Mouse (Mus musculus) heart, embryonic 14.5 days (tissue): ENCODE results near the gene Hyal2. TPM values are rescaled to one million over a fixed set of nuclear protein-coding genes. Genes with fewer than 3 reads are reported as not detected.

Experiments used
- ATAC-seq: fragments of 200-750 bp; cut with Nextera tagmentation; 2 replicates; pipeline ENCODE4 v1.8.0; 2017; ENCODE audit warnings: low read depth, moderate TSS enrichment; ENCODE audit not compliant: insufficient number of reproducible peaks, insufficient read depth, low FRiP score
- H3K27ac ChIP-seq, 2 experiments: fragments of 200-500 bp in 1 of 2; fragments of 300-500 bp in 1 of 2; sonication (generic) in 1 of 2; replicated peaks in 1 of 2; 2 replicates each; pipeline ENCODE4 v1.5.1; 2012 to 2014; ENCODE audit warnings: low read depth in 2 of 2, low read length in 2 of 2, control low read depth in 1 of 2, mild to moderate bottlenecking in 1 of 2, mixed read lengths in 1 of 2; ENCODE audit not compliant: control insufficient read depth in 1 of 2, insufficient read depth in 1 of 2
- H3K27me3 ChIP-seq: fragments of 300-500 bp; sonication (generic); 2 replicates; pipeline ENCODE4 v1.6.1; 2014; ENCODE audit warnings: mild to moderate bottlenecking, low read length, control low read depth; ENCODE audit not compliant: control insufficient read depth, insufficient read depth
- H3K36me3 ChIP-seq: fragments of 300-500 bp; sonication (generic); 2 replicates; pipeline ENCODE4 v1.6.1; 2014; ENCODE audit warnings: mild to moderate bottlenecking, control low read depth, low read length, mixed read lengths; ENCODE audit not compliant: control insufficient read depth, insufficient read depth
- H3K4me1 ChIP-seq, 2 experiments: fragments of 200-500 bp in 1 of 2; fragments of 300-500 bp in 1 of 2; sonication (generic) in 1 of 2; 2 replicates each; pipeline ENCODE4 v1.6.1; 2012 to 2014; ENCODE audit warnings: low read length in 2 of 2, control low read depth in 1 of 2, mixed read lengths in 1 of 2; ENCODE audit not compliant: control insufficient read depth in 2 of 2, insufficient read depth in 2 of 2
- H3K4me2 ChIP-seq: fragments of 300-500 bp; sonication (generic); 2 replicates; pipeline ENCODE4 v1.6.1; 2014; ENCODE audit warnings: mild to moderate bottlenecking, low read length
- H3K4me3 ChIP-seq, 2 experiments: fragments of 200-500 bp in 1 of 2; fragments of 300-500 bp in 1 of 2; sonication (generic) in 1 of 2; 2 replicates each; pipeline ENCODE4 v1.5.1; 2012 to 2014; ENCODE audit warnings: low read length in 2 of 2, mild to moderate bottlenecking in 2 of 2, control low read depth in 1 of 2, low read depth in 1 of 2, moderate library complexity in 1 of 2; ENCODE audit not compliant: control insufficient read depth in 1 of 2, insufficient read depth in 1 of 2
- H3K9ac ChIP-seq: fragments of 300-500 bp; sonication (generic); 2 replicates; pipeline ENCODE4 v1.6.1; 2014; ENCODE audit warnings: mild to moderate bottlenecking, low read length
- H3K9me3 ChIP-seq: fragments of 300-500 bp; sonication (generic); 2 replicates; pipeline ENCODE4 v1.6.1; 2016; ENCODE audit warnings: low read length, control low read depth; ENCODE audit not compliant: control insufficient read depth
- WGBS: fragments of 180-500 bp; shearing (Covaris S2); extraction: QIAGEN DNeasy Blood & Tissue Kit; methylation state at CpG from one replicate; pipeline ENCODE4 v1.1.7; 2014; 5-methylcytosine and 5-hydroxymethylcytosine counted together
- polyA plus RNA-seq: library from polyadenylated mRNA; unstranded; fragments of >200 nt; fragmentation: Nextera tagmentation; extraction: Ambion mirVana; gene quantifications from 2 replicates; pipeline ENCODE4 v1.2.1, GENCODE M21; 2014

Hyal2 gene
- polyA plus RNA-seq, 1 experiment from 2014 or later, result 103 TPM

- ATAC-seq, result no peak
- Histone ChIP-seq H3K9me3 (no peaks in the 10 kb centered on the region), H3K36me3 (no peaks in the 10 kb centered on the region), H3K9ac (no peak overlapping the region), H3K27me3 (0 out of 2 replicates have a peak, but pooled peaks cover 3% of the 10 kb centered on the region), H3K27ac (no peak overlapping the region), H3K4me1 (peaks cover 28 to 44% of the 10 kb centered on the region in 2 experiments), H3K4me2 (no peak overlapping the region), H3K4me3 (no peak overlapping the region)
- WGBS, result 74% methylated on average over 6 of the region's 6 CpGs
Measured at GRCm38 (mm10) chr9:107603251-107603650, 35.5 kb downstream of the Hyal2 start.

GRCm38 (mm10) chr9:107605041-107605661, 37.4 kb downstream of the Hyal2 start:
- 40% methylated on average over 23 of the region's 23 CpGs for WGBS
- H3K27me3 ChIP-seq, result 0 out of 2 replicates have a peak, but pooled peaks cover 3% of the 10 kb centered on the region
- ATAC-seq, result no peak

DNA sequence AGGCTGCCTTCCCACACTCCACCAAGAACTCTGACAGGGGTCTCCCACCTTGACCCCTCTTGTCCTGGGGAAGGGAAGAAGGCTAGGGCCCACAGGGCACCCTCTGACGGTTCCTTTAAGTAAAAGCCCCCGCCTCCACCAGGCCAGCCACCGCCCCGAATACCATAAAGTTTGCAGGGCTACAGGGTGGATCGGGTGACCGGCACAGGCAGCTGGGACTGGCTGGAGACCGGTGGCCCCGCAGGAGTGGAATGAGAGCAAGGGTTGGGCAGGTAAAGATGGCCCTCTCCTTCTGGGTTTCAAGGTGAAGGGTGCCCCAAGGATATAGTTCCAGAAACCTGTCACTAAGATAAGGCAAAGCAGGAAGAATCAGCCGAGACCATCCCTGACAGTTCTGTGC, 38.8 kb downstream of the Hyal2 start:
- H3K9ac ChIP-seq, result peak overlapping the region; percentile 70
- ATAC-seq, result no peak

More at GRCm38 (mm10) chr9:107605041-107605661, 37.4 kb downstream of the Hyal2 start:
- H3K27ac ChIP-seq, result peak overlapping the region in 1 of 2 experiments; percentile 37; a peak in 1 of 4 replicates
- H3K4me1 ChIP-seq, result peaks cover 40 to 63% of the 10 kb centered on the region in 2 experiments
- no peak overlapping the region; a peak in 1 of 4 replicates for H3K4me3 ChIP-seq
- peak overlapping the region; percentile 63 for H3K9ac ChIP-seq
- no peaks in the 10 kb centered on the region for H3K36me3 ChIP-seq
- no peaks in the 10 kb centered on the region for H3K9me3 ChIP-seq
- peak overlapping the region; percentile 50 for H3K4me2 ChIP-seq

DNA sequence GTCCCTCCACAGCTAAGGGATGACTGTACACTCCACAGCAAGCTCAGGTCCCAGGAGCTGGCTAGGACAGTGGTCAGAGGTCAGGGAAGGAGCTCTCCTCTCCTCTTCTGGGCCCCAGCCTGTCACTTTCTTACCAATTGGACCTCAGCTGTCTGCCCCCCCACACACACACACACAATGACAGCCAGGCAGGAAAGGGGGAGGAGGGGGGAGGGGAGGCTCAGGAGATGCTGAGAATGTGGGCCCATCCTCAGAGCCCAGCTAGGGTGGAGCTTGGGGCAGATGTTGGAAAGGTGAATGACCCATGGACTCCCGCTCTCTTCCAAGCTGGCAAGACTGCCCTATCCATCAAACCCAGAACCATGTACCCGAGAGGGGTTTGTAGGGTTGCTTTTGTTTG, 39.3 kb downstream of the Hyal2 start:
- Histone ChIP-seq H3K36me3 (no peaks in the 10 kb centered on the region), H3K27ac (peak overlapping the region; percentile 20 to 83; a peak in 3 of 4 replicates), H3K9me3 (no peaks in the 10 kb centered on the region), H3K4me3 (peak overlapping the region; percentile 36 to 37), H3K4me2 (peak overlapping the region; percentile 61), H3K27me3 (no peaks in the 10 kb centered on the region), H3K9ac (peak overlapping the region; percentile 70), H3K4me1 (peaks cover 54 to 76% of the 10 kb centered on the region in 2 experiments)
- 84% methylated on average over 2 of the region's 2 CpGs for WGBS
- no peak for ATAC-seq

More for the DNA sequence above, 38.8 kb downstream of the Hyal2 start:
- Histone ChIP-seq H3K27me3 (no peaks in the 10 kb centered on the region), H3K4me3 (peak overlapping the region; percentile 36 to 37), H3K36me3 (no peaks in the 10 kb centered on the region), H3K9me3 (no peaks in the 10 kb centered on the region), H3K4me2 (peak overlapping the region; percentile 61), H3K27ac (peak overlapping the region; percentile 20 to 83; a peak in 3 of 4 replicates), H3K4me1 (peaks cover 49 to 72% of the 10 kb centered on the region in 2 experiments)
- 16% methylated on average over 9 of the region's 9 CpGs for WGBS

- Histone ChIP-seq H3K4me2 (peak overlapping the region; percentile 61), H3K27me3 (no peaks in the 10 kb centered on the region), H3K9me3 (no peaks in the 10 kb centered on the region), H3K9ac (peak overlapping the region; percentile 70), H3K27ac (peak overlapping the region; percentile 56 to 83; a peak in 3 of 4 replicates), H3K4me1 (peaks cover 52 to 75% of the 10 kb centered on the region in 2 experiments), H3K36me3 (no peaks in the 10 kb centered on the region), H3K4me3 (0 out of 4 replicates have a peak overlapping the region, but pooled peaks of 1 of the 2 experiments have one; percentile 9)
- 17% methylated on average over 9 of the region's 9 CpGs for WGBS
- ATAC-seq, result no peak
Measured at GRCm38 (mm10) chr9:107607653-107608245, 40.0 kb downstream of the Hyal2 start.

- Histone ChIP-seq H3K4me1 (peaks cover 52 to 75% of the 10 kb centered on the region in 2 experiments), H3K36me3 (peaks cover 4% of the 10 kb centered on the region), H3K27ac (peak within 1 kb of the TSS; percentile 56 to 83; a peak in 3 of 4 replicates), H3K9ac (peak within 1 kb of the TSS; percentile 70), H3K4me2 (peak within 1 kb of the TSS; percentile 61), H3K27me3 (no peaks in the 10 kb centered on the region), H3K4me3 (0 out of 4 replicates have a peak within 1 kb of the TSS, but pooled peaks of 1 of the 2 experiments have one; percentile 9), H3K9me3 (no peaks in the 10 kb centered on the region)
- peak; percentile 8; the same call in 1 of the 2 replicates for ATAC-seq
- 50% methylated on average over 11 of the region's 12 CpGs for WGBS
Measured at GRCm38 (mm10) chr9:107608741-107609432, 41.1 kb downstream of the Hyal2 start, which contains the start of gene Sema3b. Sema3b (minus strand) TSS chr9:107609229.

DNA sequence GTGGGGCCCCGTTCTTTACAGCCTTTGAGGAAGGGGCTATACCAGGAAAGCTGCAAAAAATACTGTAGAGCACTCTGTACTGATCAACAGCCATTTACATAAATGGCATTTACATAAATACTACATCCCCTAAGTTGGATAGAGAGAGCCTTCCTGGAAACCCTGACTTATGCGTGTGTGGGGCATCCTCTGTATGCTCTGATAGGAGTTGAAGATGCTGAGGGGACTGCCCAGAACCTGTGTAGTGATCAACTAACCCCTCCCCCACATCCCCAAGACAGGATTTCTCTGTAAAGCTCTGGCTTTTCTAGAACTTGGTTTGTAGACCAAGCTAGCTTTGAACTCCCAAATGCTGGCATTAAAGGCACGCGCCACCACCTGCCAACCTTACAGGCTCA, 41.7 kb downstream of the Hyal2 start:
- no peak overlapping the region for H3K4me3 ChIP-seq
- no peak overlapping the region for H3K9ac ChIP-seq
- peaks cover 51 to 70% of the 10 kb centered on the region in 2 experiments for H3K4me1 ChIP-seq
- WGBS, result 69% methylated on average over 4 of the region's 4 CpGs
- H3K9me3 ChIP-seq, result no peaks in the 10 kb centered on the region
- H3K27ac ChIP-seq, result no peak overlapping the region
- peaks cover 9% of the 10 kb centered on the region for H3K36me3 ChIP-seq
- H3K27me3 ChIP-seq, result no peaks in the 10 kb centered on the region
- ATAC-seq, result no peak
- H3K4me2 ChIP-seq, result peak overlapping the region; percentile 61; the same call in 1 of the 2 replicates
